Mouse (Mus musculus): ENCODE data around the gene Wwox. TPM values are rescaled to one million over a fixed set of nuclear protein-coding genes. Genes with fewer than 3 reads are reported as not detected.

Wwox gene
- total RNA-seq (2021), result 10 to 100 TPM; 11.4 to 13.4 TPM
- long read RNA-seq, partial matches to known transcripts, result 0 of 10 reads
- long read RNA-seq, other reads (novel, unspliced or antisense), result 10 of 10 reads

DNA sequence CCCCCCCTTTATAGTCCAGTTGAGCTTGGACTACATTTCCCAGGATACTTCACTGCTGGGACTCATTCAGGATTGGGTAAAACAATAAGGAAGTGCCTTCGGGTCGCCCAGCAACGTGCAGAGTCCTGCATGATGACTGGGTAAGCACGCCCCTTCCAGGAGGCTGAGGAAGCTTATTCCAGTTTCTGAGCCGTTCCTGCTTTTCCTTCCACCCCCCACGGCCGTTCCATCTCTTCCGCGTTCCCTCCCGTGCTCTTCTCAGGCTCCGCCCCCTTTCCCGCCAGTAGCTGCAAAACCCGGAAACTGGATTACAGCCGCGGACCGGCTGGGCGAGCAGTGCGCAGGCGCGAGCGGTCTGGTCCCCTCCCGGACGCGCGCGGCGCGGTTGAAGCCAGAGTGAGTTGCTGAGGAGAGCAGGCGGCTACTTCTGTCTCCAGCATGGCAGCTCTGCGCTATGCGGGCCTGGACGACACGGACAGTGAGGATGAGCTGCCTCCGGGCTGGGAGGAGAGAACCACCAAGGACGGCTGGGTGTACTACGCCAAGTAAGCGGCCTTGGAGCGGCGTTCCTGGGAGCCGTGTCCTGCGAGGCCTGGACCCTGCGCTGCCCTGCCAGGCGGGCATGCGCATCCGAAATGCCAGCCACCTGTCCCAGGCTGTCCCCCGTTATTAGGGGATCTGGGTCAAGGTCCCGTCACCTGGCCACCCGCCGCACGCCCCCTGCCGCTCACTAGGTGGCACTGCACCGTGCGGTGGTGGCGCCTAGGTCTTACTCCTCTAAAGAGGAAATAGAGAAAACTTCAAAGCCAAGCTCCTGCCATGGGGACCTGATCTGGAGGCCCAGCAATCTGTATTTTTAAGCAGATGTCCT lies at the start of gene Wwox:
Gene Wwox, plus strand, starts transcription at position 322 of the 871 bp plus-strand sequence.
- peak; percentile 100 for DNase-seq (ENCODE audit: low spot score in 2 of 2)

GRCm38 (mm10) chr8:114390465-114391254 lies 48.8 kb upstream of the Wwox start:
- no peak for DNase-seq (ENCODE audit: low spot score in 2 of 2)

- DNase-seq (ENCODE audit: low spot score in 2 of 2), result no peak
Observed at GRCm38 (mm10) chr8:114398326-114398725, 41.1 kb upstream of the Wwox start.

GRCm38 (mm10) chr8:114399273-114399672 lies 40.2 kb upstream of the Wwox start:
- no peak for DNase-seq (ENCODE audit: low spot score in 2 of 2)

- no peak for DNase-seq (ENCODE audit: low spot score in 2 of 2)
Observed at GRCm38 (mm10) chr8:114401679-114402078, 37.8 kb upstream of the Wwox start.

DNA sequence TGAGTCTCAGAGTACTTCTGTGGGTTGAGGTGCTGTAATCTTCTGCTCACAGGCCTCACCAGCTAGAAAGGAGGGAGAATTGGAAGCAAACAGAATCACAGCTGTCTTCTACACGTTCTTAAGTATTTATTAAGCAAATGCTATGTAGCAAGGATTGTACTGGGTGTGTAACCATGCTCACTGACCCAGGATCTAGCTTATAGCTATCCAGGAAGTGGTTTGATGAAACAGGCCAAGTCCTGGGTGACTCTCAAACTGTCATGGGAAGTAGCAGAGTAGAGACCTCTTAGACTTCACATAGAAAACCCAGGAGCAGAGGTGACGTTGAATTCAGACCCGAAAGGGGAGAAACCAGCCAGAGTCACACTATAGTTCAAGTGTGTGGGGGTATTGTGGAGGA lies 28.0 kb upstream of the Wwox start:
- no peak for DNase-seq (ENCODE audit: low spot score in 2 of 2)

GRCm38 (mm10) chr8:114417786-114418185 lies 21.7 kb upstream of the Wwox start, which contains the start of gene Clec3a:
TSS of gene Clec3a (plus strand) at chr8:114418086.
- no peak for DNase-seq (ENCODE audit: low spot score in 2 of 2)

- no peak for DNase-seq (ENCODE audit: low spot score in 2 of 2)
Observed at GRCm38 (mm10) chr8:114418486-114418885, 21.0 kb upstream of the Wwox start.

- no peak for DNase-seq (ENCODE audit: low spot score in 2 of 2)
Observed at GRCm38 (mm10) chr8:114418904-114419303, 20.6 kb upstream of the Wwox start.

GRCm38 (mm10) chr8:114421544-114421943 lies 17.9 kb upstream of the Wwox start:
- DNase-seq (ENCODE audit: low spot score in 2 of 2), result no peak

DNA sequence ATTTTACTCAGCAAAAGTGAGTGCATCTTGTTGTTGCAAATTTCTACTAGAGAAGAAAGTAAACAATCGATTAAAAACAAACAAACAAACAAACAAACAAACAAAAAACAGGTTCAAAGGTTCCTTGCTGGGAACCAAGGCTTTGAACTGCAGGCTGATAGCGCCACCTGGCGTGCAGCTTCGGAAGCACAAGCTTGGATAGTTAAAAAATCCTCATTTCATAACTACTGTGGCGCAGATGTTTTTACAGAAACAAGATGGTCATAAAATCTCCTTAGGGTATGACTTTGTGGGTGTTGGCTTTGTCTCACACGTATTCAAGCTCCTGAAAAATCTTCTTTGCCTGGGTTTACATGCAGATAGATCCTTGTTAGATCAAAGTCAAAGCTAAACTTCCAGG lies 1.2 kb upstream of the Wwox start:
- peak; percentile 71 to 74 for DNase-seq (ENCODE audit: low spot score in 2 of 2)

GRCm38 (mm10) chr8:114440205-114440589 lies 742 bp downstream of the Wwox start:
- DNase-seq (ENCODE audit: low spot score in 2 of 2), result no peak

DNA sequence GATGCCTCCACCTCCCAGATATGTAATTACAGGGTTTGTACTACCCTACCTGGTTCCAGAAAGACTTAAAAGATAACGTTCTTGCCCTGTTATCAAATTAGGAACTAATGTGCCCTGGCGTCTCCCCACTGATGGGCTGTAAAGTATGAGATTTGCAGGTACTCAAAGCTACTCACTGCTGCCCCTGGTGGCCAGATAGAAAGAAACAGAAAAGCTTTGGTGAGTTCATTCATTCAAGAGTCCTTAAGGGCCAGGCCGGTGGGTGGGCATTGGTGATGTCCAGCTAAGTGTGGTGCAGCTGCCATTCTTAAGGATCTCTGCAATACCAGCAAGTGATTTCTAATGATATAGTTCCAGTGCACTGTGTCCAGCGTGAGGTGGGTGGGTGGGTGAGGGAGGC lies 2.2 kb downstream of the Wwox start:
- peak in 1 of 2 experiments; percentile 47 for DNase-seq (ENCODE audit: low spot score in 2 of 2)

GRCm38 (mm10) chr8:114446884-114447283 lies 7.4 kb downstream of the Wwox start:
- DNase-seq (ENCODE audit: low spot score in 2 of 2), result no peak

- no peak for DNase-seq (ENCODE audit: low spot score in 2 of 2)
Observed at GRCm38 (mm10) chr8:114452278-114452677, 12.8 kb downstream of the Wwox start.

DNA sequence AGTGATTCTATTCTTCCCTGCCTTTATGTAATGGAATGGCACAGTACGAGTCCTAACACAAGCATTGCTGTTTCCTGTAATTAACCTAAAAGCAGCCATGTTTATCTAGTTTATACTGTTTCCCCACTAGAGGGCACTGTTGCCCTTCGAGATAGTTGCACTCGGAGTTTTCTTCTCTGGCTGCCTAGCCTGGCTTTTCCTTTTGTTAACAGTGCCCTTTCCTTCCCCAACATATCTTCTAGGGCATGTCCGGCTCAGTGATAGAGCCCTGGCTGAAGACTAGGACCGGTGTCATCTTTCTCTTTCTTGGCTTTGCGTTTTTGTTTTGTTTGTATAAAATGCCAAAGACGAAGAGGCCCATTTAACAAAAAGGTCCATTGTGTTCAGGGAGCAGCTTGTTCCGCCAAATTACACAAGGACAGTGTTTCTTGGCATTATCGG lies 13.3 kb downstream of the Wwox start:
- DNase-seq (ENCODE audit: low spot score in 2 of 2), result peak; percentile 74 to 83

DNA sequence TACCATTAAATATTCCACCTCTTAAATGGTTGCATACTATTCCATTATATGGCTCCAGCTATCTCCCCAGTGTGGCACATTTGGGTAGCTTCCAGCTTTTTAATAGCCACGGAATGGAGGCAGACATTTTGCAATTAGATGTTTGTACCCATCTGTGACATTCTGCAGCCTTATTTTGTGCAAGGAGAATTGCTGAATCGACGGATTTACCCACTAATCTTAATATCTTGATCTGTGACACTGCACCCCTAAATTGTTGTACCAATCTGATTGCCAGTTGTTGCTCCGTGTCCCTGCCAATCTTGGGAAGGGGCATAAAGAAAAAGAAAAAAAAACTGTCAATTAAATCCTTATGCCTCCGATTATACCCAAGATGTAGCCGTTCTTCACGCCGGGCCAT lies 15.8 kb downstream of the Wwox start:
- DNase-seq (ENCODE audit: low spot score in 2 of 2), result no peak

DNA sequence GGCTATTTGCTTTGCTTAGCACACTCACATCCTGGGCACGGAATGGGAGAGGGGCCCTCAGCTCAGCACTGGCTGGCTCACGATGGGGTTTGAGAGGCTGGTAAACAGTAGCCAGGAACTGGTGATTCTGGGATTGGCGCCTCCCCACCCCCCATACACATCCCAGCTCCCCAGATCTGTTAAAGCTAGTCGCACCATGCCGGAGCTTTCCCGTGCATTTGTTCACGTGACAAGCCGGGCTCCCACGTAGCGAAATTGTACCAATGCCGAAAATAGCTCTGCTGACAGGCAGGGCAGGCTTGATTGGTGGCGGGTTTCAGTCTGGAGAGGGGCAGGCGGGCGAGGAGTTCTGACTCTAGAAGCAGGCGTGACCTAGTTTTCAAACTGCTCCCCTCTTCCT lies 16.5 kb downstream of the Wwox start:
- DNase-seq (ENCODE audit: low spot score in 2 of 2), result no peak

DNA sequence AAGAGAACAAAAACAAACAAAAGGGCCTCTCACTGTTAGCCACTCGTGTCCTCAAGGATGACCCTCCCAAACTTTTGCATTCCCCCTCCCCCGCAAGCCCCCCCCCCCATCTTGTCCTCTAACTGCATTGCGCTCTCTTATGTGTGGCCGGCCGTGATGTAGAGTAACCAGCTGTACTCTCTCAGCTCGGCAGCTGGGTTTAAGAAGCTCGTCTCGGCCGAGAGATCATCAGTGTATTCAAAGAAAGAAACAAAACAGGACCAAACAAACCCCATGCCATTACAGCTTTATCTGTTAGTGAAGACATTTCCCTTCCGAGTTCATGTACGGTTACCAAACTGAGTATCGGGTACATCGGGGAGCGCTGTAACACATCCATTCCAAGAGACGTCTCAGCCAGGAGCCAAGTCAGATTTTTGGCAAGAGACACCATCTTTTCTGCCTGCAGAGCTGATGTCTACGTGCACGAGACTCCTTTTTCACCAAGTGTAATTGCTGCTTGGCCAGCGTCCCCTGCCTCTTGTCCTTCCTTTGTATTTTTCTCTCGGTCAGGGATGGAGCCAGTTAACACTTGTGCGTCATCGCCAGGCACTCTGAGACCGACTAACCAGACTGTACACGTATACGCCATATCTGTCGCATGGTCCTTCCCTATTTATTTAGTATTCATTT lies 18.8 kb downstream of the Wwox start:
- no peak for DNase-seq (ENCODE audit: low spot score in 2 of 2)

GRCm38 (mm10) chr8:114460600-114460999 lies 21.1 kb downstream of the Wwox start:
- no peak for DNase-seq (ENCODE audit: low spot score in 2 of 2)

DNA sequence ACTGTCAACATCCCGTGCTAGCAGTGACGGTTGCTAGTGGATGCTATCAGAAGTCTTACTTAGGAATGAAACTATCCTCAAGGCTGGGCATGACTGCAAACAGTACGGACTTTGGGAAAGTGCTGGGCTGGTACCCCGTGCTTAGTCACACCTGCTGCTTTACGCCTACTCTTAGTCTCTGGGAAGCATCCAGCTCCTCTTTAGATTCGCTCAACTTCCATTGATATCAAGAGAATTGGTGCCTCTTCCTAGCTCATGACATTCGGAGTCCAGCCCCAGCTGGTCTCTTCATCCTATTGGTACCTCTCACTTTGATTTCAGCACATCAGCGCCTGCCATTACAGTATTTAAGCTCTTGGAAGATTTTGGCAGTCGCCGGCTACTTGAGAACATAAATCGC lies 23.1 kb downstream of the Wwox start:
- DNase-seq (ENCODE audit: low spot score in 2 of 2), result no peak
